Mouse (Mus musculus) cortical plate, adult 2 months (tissue): Measurements from ENCODE around the gene Pip4k2c.

ENCODE experiments used
- CTCF ChIP-seq: fragments of 200-500 bp; IDR thresholded peaks from 2 replicates; pipeline ENCODE4 v1.5.1; 2011; ENCODE audit warnings: mild to moderate bottlenecking, control low read depth, low read length; ENCODE audit not compliant: insufficient read depth; ENCODE audit errors: extremely low read depth
- POLR2A ChIP-seq: fragments of 200-500 bp; IDR thresholded peaks from 2 replicates; pipeline ENCODE4 v1.6.1; 2011; ENCODE audit warnings: mild to moderate bottlenecking, low read length, control low read depth; ENCODE audit not compliant: insufficient read depth; ENCODE audit errors: extremely low read depth

GRCm38 (mm10) chr10:127214422-127214803, 3.0 kb upstream of the Pip4k2c start:
- TF ChIP-seq CTCF (no peak), POLR2A (no peak)
